Mouse (Mus musculus) lung, postnatal 0 days (tissue): ENCODE measurements around the gene Gpr108.

Experiments used
- CTCF ChIP-seq: IDR thresholded peaks from 2 replicates; pipeline ENCODE4 v1.5.1; 2016; ENCODE audit warnings: antibody characterized with exemption, mild to moderate bottlenecking
- EP300 ChIP-seq: IDR thresholded peaks from 2 replicates; pipeline ENCODE4 v1.6.1; 2016; ENCODE audit warnings: antibody characterized with exemption, mild to moderate bottlenecking, control low read depth

DNA sequence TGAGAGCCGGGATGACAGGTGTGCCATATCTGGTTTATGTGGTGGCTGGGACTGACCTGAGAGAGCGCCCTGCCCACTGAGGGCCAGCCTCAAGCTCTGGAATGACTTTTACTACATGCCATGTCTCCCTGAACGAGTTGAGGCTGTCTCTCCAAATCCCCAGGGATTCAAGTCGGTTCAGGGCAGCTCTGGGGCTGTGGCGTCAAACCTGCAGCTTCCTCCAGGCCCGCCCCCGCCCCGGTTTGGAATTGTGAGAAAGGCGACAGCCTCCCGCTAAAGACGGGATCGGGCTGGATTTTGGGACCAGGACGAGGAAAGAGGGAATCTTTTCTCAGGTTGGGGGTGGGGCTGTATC is 27.7 kb upstream of the Gpr108 start:
- no peak for TF ChIP-seq CTCF
- TF ChIP-seq EP300, result no peak
